Mouse (Mus musculus) heart, postnatal 0 days (tissue): ENCODE results near the gene Gm49337. TPM values are rescaled to one million over a fixed set of nuclear protein-coding genes. Genes with fewer than 3 reads are reported as not detected.

Source experiments
- ATAC-seq: fragments of 200-750 bp; cut with Nextera tagmentation; 2 replicates; pipeline ENCODE4 v1.8.0; 2017; ENCODE audit warnings: low read depth, moderate number of reproducible peaks, moderate library complexity; ENCODE audit not compliant: insufficient read depth
- DNase-seq: peaks from one replicate; pipeline ENCODE4 v3.0.0-alpha.2; 2016; ENCODE audit warnings: low spot score
- H3K27ac ChIP-seq: fragments of 300-500 bp; sonication (generic); 2 replicates; pipeline ENCODE4 v1.5.1; 2014; ENCODE audit warnings: low read depth, mild to moderate bottlenecking
- H3K27me3 ChIP-seq: fragments of 300-500 bp; sonication (generic); 2 replicates; pipeline ENCODE4 v1.6.1; 2014; ENCODE audit warnings: low read length, mixed read lengths; ENCODE audit not compliant: control insufficient read depth, insufficient read depth
- H3K36me3 ChIP-seq: fragments of 300-500 bp; sonication (generic); replicated peaks from 2 replicates; pipeline ENCODE4 v1.6.1; 2014; ENCODE audit warnings: low read length, mixed read lengths; ENCODE audit not compliant: control insufficient read depth, insufficient read depth
- H3K4me1 ChIP-seq: fragments of 300-500 bp; sonication (generic); 2 replicates; pipeline ENCODE4 v1.6.1; 2014; ENCODE audit warnings: antibody characterized with exemption; ENCODE audit not compliant: control insufficient read depth, insufficient read depth
- H3K4me2 ChIP-seq: fragments of 300-500 bp; sonication (generic); 2 replicates; pipeline ENCODE4 v1.6.1; 2014; ENCODE audit warnings: low read depth, mild to moderate bottlenecking, low read length, moderate library complexity
- H3K4me3 ChIP-seq: fragments of 300-500 bp; sonication (generic); 2 replicates; pipeline ENCODE4 v1.5.1; 2014; ENCODE audit warnings: low read depth, low read length
- H3K9ac ChIP-seq: fragments of 300-500 bp; sonication (generic); replicated peaks from 2 replicates; pipeline ENCODE4 v1.6.1; 2014; ENCODE audit warnings: low read depth, low read length, mixed read lengths
- H3K9me3 ChIP-seq: fragments of 300-500 bp; sonication (generic); replicated peaks from 2 replicates; pipeline ENCODE4 v1.6.1; 2016; ENCODE audit warnings: low read length; ENCODE audit not compliant: control insufficient read depth
- CTCF ChIP-seq: IDR thresholded peaks from 2 replicates; pipeline ENCODE4 v1.5.1; 2016; ENCODE audit warnings: antibody characterized with exemption, control low read depth, low read depth
- EP300 ChIP-seq: IDR thresholded peaks from 2 replicates; pipeline ENCODE4 v1.6.1; 2016; ENCODE audit warnings: antibody characterized with exemption, low read depth
- WGBS: fragments of 180-500 bp; shearing (Covaris S2); extraction: QIAGEN DNeasy Blood & Tissue Kit; methylation state at CpG from one replicate; pipeline ENCODE4 v1.1.7; 2014; 5-methylcytosine and 5-hydroxymethylcytosine counted together
- polyA plus RNA-seq: library from polyadenylated mRNA; unstranded; fragments of >200 nt; fragmentation: Nextera tagmentation; extraction: Ambion mirVana; gene quantifications from 2 replicates; pipeline ENCODE4 v1.2.1, GENCODE M21; 2015
- total RNA-seq: library from RNA; depleted of rRNA; stranded (reverse); fragments of >200 nt; gene quantifications from 2 replicates; pipeline ENCODE4 v1.2.3, GENCODE M21; 2014; ENCODE audit warnings: low replicate concordance

Gm49337 gene
- total and polyA plus RNA-seq, 2 experiments from 2014 or later = not detected

DNA sequence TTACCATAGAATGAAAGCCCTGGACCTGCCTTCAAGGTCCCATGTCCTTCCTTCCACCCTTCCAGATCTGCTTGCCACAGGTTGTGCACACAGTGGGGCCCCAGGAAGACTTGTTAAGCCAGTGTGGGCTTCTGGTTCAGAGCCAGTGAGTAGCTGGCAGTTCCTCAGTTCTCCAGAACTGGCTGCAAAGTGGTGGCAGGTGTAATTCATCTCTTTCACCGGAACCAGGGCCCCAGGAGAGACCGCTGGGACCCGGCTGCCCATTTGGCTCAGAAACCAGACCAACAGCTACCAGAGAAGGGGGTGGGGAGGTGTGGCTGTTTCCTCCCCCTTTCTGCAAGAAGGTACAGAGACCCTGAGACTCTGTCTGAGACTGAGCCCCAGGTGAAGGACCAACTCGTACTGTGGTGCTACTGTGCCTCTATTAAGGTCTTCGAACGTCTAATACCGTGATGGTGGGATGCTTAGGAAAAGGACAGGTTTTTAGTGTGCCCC, 29.8 kb upstream of the Gm49337 start:
- no peak for DNase-seq
- Histone ChIP-seq H3K27me3 (0 out of 2 replicates have a peak, but pooled peaks cover 2% of the 10 kb centered on the region), H3K4me1 (peaks cover 18% of the 10 kb centered on the region; the same call in 1 of the 2 replicates), H3K36me3 (no peaks in the 10 kb centered on the region), H3K9me3 (no peaks in the 10 kb centered on the region), H3K4me2 (peak overlapping the region; percentile 96), H3K9ac (peak overlapping the region; percentile 70; the same call in 1 of the 2 replicates), H3K27ac (no peak overlapping the region), H3K4me3 (peak overlapping the region; percentile 79)
- no peak for ATAC-seq
- TF ChIP-seq EP300 (no peak), CTCF (no peak)
- WGBS = 15% methylated on average over 7 of the region's 7 CpGs

DNA sequence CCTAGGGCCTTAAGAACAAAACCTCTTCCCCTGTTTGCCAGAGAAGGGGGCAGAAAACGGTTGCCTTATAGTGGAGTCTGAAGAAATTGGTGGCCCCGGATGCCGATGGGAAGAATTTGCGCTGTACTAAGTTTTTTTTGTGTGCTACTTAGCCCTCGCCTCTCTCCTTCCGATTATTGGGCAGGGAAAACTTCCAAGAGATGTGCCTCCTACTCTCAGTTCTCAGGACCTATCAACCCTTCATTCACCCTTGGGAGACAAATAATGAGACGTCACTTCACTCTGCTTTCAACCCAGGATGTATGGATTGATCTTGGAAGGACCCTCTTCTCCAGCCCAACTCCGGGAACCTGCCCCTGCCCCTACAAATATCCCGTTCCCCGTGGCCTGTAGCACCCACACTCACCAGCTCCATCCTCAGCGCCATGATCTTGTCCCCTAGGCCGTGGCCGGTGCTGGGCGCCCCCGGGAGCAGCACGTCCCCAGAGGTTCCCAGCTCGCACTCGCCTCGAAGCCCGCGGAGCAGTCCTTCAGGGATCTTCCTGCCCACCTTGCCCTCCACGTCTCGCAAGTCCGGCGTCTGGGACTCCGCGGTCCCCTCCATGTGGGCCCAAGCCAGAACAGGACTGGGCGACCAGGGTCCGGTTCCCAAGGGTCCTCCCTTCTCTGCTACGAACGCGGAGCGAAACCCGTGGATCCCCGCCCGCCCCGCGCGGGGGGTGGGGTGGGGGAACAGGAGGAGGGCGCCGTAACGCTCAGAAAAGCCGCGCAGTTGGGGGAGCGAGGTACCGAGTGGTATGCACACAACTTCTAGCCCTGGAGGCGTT, 29.1 kb upstream of the Gm49337 start:
- 0 out of 2 replicates have a peak, but pooled peaks cover 2% of the 10 kb centered on the region for H3K27me3 ChIP-seq
- H3K27ac ChIP-seq = no peak overlapping the region
- ATAC-seq (peak; percentile 53), DNase-seq (peak; percentile 14)
- peak overlapping the region; percentile 79 for H3K4me3 ChIP-seq
- H3K9ac ChIP-seq = peak overlapping the region; percentile 70
- H3K4me2 ChIP-seq = peak overlapping the region; percentile 96
- H3K36me3 ChIP-seq = no peaks in the 10 kb centered on the region
- TF ChIP-seq CTCF = no peak
- no peak for TF ChIP-seq EP300
- H3K9me3 ChIP-seq = no peaks in the 10 kb centered on the region
- WGBS = under 1% methylated on average over 47 of the region's 47 CpGs
- peaks cover 18% of the 10 kb centered on the region; the same call in 1 of the 2 replicates for H3K4me1 ChIP-seq

DNA sequence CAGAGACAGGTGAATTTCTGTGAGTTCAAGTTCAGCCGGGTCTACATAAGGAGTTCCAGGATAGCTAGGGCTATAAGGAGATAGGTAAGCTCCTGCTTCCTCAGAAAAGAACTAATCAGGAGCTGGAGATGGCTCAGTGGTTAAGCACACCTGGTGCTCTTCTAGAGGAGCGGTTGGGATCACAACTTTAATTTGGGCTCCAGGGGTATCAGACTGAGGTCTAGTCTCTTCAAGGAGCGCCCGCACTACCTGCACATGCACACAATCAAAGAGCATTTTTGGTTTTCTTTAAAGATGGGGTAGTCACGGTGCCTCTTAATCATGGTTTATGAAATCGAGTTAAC, 23.4 kb upstream of the Gm49337 start:
- Histone ChIP-seq H3K9ac (peak overlapping the region; percentile 94), H3K4me3 (peak overlapping the region; percentile 76), H3K27ac (peak overlapping the region; percentile 93), H3K9me3 (no peaks in the 10 kb centered on the region), H3K4me1 (peaks cover 10% of the 10 kb centered on the region; the same call in 1 of the 2 replicates), H3K27me3 (no peaks in the 10 kb centered on the region), H3K4me2 (peak overlapping the region; percentile 72), H3K36me3 (peaks cover 31% of the 10 kb centered on the region)
- peak; percentile 23 for DNase-seq
- TF ChIP-seq EP300 = no peak
- no peak for TF ChIP-seq CTCF
- WGBS = 18% methylated on average over 6 of the region's 6 CpGs
- no peak; the same call in 1 of the 2 replicates for ATAC-seq

DNA sequence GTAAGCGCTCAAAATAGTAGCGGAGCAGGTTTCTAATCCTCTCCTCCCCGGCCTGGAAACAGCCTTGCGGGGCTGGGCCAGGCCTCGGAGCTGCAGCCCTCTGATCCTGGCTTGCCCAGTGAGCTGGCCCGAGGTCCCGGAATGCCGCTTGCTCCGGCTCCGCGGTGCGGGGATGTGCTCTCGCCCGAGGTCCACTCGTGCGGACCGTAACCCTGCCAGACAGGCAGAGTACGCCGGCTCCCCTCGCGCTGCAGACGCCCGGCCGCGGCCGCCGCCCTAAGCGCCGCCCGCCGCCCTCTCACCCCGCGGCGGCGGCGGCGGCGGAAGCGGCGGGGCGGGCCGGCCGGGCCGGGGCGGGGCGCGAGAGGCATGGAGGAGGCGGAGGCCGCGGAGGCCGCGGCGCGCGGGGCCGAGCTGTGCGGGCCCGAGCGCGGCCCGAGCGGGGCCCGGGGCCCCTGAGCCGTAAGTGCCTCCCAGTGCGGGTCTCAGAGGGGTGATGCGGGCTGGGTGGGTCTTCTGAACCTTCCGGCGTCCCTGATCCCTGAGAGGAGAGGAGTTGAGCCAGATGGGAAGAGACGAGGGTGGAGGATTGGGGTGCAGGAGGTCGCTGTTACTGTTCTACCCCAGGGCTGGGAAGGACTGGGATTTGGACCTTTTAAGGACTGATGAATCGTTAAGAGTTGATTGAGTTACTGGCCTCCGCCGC, 22.9 kb upstream of the Gm49337 start:
- Histone ChIP-seq H3K4me2 (peak overlapping the region; percentile 72), H3K36me3 (peaks cover 36% of the 10 kb centered on the region), H3K27me3 (no peaks in the 10 kb centered on the region), H3K4me1 (peaks cover 8% of the 10 kb centered on the region; the same call in 1 of the 2 replicates), H3K4me3 (peak overlapping the region; percentile 76), H3K9ac (peak overlapping the region; percentile 94), H3K9me3 (no peaks in the 10 kb centered on the region), H3K27ac (peak overlapping the region; percentile 93)
- TF ChIP-seq EP300 = no peak
- no peak for TF ChIP-seq CTCF
- DNase-seq (peak; percentile 57), ATAC-seq (peak; percentile 94)
- WGBS = 1% methylated on average over 73 of the region's 73 CpGs

DNA sequence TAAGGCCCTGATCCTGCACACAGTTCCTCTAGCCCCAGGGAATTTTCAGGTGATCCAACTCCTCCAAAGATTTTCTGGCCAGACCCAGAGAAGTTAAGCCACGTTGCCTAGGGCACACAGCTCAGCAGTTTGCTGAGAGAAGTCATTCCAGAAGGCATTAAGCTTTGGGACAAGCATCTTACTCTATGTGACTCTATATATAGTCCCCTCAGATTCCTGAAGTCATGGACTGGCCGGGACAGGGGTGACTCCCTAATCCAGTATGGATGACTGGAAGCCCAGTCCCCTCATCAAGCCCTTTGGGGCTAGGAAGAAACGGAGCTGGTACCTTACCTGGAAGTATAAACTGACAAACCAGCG, 22.3 kb upstream of the Gm49337 start:
- no peak; the same call in 1 of the 2 replicates for ATAC-seq
- 12% methylated on average over 4 of the region's 4 CpGs for WGBS

More for the DNA sequence above, 22.3 kb upstream of the Gm49337 start:
- peaks cover 41% of the 10 kb centered on the region for H3K36me3 ChIP-seq
- no peak for DNase-seq
- no peaks in the 10 kb centered on the region for H3K9me3 ChIP-seq
- no peak for TF ChIP-seq CTCF
- TF ChIP-seq EP300 = no peak
- H3K27me3 ChIP-seq = no peaks in the 10 kb centered on the region
- H3K27ac ChIP-seq = peak overlapping the region; percentile 93
- peak overlapping the region; percentile 76 for H3K4me3 ChIP-seq
- H3K4me2 ChIP-seq = peak overlapping the region; percentile 72
- peak overlapping the region; percentile 94 for H3K9ac ChIP-seq
- H3K4me1 ChIP-seq = peaks cover 8% of the 10 kb centered on the region; the same call in 1 of the 2 replicates
